Mouse (Mus musculus): Measurements from ENCODE around the gene Tuba4a. TPM values are rescaled to one million over a fixed set of nuclear protein-coding genes. Genes with fewer than 3 reads are reported as not detected.

Gene Tuba4a
- total RNA-seq, 2 experiments from 2014 or later = 46.4 to 54.4 TPM

DNA sequence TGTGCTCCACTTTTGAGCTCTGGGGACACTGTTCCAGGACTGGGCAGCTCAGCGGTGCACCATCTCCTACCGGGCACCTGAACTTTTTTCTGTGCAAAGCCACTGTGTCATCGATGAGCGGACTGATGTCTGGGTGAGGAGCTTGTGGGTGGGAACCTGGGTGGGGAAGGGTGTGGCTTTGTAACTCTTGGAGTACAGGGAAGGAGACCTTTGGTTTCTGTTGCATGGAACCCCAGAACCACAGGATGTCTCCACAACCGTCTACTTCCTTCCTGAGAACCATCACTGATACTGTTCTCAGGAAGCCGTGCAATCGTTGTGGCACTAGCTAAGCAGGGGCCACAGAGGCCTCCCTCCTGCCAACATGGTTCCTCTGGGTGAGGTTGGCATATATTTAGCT is 6.6 kb downstream of the Tuba4a start:
- no peak for DNase-seq (ENCODE audit: low spot score in 2 of 2)

DNA sequence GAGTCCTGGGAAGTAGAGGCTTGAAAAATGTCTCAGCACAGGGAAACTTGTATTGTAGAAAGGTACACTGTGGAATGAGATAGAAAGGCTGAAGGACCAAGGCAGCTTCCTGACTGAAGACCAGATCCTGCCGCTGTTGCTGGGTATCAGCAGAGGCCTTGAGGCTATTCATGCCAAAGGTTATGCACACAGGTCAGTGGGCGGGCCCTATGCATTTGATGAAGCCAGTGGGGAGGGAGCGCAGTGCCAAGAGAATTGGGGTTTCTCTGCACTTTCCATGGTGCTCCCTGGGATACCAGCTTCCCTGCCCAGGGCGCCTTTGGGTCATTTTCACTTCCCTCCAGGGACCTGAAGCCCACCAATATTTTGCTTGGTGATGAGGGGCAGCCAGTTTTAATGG is 7.1 kb downstream of the Tuba4a start:
- no peak for DNase-seq (ENCODE audit: low spot score in 2 of 2)

DNA sequence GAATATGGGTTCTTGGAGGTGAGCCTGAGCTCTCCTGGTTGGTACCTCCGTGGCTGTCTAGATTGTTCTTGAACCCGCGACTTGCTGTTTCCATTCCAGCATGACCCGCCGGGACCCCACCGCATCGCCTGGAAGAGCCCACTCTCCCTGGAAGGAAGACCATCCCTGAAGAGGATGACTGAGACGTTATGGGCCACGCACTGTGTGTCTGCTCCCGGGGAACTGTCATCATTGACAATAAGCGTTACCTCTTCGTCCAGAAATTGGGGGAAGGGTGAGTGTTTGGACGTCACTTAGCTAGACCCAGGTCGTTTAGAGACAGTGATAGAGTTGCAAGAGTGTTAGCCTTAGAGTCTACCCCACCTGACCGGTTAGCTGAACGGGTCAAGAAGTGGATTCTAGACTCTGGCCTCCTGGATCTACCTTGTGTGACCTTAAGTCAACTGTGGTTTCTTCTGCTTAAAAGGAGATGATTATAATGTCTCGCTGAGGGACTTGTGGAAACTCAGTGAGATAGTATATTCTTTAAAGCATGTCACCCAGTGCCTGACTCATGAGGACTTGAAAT is 8.4 kb downstream of the Tuba4a start:
- DNase-seq (ENCODE audit: low spot score in 2 of 2) = no peak

DNA sequence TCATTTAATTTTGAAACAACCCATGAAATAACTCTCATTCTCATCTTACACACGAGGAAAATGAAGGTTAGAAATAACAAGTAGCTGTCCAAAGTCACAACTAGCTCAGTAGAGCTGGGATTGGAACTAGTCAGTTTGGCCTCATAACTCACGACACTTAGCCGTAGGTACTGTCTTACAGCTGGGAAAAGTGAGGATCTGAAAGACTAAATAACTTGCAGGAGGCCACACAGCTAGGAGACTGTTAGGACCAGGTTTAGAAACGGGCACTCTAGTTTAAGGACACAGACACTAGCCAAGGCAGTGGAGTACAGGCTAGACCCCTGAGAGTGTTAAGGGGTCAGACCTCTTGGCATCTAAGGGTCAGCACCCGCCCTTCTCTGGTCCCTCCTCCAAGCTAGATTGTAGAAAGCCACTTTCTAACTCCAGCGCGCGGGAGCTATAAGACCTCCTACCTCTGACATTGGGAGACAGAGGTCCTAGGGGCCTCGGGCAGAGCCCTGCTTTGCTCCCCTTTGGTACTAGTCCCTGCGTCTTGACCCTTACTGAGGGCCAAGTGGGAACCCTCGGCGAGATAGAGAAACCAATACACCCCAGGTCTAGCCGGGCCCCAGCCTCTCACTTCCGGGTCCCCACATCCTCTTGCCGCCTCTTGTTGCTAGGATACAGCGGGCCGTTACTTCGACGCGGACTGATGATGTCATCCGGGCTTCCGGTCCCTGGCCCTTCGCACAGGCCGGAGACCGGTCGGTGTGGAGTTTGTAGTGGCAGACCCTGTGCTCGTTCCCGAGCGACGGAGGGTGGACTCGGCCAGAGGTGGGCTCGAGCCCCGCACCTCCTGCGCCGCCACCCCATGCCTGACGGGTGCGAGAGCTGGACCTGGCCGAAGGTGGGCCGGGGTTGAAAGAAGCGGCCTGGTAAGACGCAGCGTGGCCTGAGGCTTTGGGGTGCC is 9.3 kb downstream of the Tuba4a start, which contains the start of the genes Glb1l and Stk16:
Glb1l (minus strand) TSS at position 678 of the 952 bp plus-strand sequence.
Stk16 (plus strand) TSS at position 703 of the 952 bp plus-strand sequence.
- DNase-seq (ENCODE audit: low spot score in 2 of 2) = peak; percentile 89 to 91

DNA sequence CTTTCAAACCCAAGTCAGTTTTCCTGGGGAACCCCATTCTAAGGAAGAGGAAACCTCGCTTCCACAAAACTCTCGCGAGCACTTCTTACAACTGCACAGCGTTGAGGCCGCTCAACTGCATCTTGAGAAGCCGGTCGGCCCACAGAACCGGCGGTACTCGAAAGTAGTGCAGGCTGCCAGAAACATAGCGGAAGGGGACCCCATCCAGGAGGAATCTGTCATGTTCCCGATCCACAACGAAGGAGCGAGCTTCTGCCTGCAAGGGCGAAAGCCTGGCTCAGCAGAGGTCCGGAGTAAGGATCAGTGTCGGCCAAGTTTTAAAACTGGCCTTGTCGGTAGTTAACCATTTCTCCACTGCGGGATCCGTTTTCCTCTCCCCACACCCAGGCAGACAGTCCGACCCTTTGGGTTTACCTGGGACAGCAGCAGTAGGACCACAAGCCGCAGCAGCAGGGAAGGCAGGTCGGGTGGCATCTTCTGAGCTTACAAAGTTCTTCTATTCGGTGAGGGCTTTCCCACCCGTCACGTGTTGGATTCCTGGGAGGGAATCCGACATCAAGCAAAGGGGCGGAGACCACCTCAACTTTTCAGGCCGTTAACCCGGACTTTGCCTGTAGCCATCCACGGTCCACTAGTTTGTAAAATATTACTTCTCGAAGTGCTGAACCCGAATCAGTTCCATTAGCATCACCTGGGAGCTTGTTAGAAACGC is 10.5 kb downstream of the Tuba4a start:
- no peak for DNase-seq (ENCODE audit: low spot score in 2 of 2)

DNA sequence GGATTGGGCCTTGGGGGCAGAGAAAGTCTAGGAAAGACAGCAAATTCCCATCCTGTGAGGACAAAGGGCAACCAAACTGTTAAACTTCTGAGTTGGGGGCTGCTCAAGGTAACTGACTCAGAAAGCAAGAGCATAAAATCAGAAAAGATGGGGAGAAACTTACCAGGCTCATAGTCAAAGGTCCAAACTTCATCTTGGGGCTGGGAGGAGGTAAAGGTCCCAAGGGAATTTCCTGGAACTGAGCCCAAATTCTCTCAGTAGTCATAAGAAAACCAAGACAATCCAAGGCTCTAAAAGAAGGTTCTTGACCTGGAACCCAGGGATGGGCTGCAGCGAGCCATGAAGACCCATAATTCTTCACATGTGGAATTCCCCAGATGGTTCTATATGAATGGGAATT is 18.4 kb downstream of the Tuba4a start:
- DNase-seq (ENCODE audit: low spot score in 2 of 2) = no peak

DNA sequence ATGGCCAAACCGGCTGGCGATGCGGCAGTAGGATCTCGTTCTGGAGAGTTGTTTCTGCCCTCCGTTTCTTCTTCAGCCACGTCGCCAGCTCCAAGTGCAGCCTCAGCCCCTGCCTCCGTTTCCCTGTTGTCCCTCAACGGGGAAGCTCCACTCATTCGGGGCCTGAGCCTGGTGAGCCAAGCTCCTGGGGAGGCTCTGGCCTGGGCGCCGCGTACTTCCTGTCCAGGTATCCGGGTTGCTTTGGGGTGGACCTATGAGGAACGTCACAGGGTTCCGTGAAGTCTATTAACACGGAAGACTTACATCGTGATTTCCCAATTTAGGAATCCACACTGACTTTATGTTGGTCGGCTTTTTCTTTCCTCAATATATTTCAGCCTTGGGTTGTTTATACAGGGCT is 27.2 kb downstream of the Tuba4a start:
- no peak for DNase-seq (ENCODE audit: low spot score in 2 of 2)

DNA sequence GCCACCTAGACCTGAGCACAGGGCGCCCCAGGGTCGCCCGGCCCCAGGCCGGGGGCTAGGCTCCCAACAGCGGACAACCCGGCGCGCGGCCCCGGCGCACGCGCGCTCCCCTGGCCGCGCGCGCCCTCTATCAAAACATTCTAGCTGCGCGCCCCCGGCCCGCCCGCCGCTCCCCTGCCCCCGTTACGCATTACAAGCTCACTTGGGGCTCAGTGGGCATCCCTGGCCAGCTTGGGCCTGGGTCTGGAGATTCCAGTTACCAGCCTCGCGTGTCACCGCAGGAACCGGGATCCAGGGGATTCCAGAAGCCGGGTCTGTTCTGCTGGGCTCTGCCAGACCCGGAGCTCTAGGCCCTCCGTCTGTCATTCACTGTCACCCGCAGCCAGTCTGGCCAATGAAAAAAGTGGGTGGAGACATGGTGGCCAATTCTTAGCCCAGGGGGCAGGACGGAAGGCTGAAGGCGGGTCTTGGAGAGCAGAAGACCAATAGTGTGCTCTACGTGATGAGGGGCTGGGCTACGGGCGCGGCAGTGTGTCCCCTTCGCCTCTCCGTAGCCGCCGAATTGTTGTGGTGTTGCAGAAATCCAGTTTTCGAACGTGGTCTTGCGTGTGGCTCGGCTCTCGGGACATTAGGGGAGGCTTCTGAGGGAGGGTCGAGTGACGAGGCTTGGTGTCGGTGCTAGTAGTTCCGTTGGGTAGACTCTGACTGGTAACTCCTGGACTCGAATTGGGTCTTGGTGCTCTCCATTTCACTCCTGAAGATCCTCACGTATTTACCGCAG is 27.9 kb downstream of the Tuba4a start, which contains the start of the genes Ankzf1 and Atg9a:
Ankzf1 (plus strand) TSS at position 530 of the 781 bp plus-strand sequence.
Atg9a (minus strand) TSS at position 575 of the 781 bp plus-strand sequence.
- peak; percentile 65 to 93 for DNase-seq (ENCODE audit: low spot score in 2 of 2)

DNA sequence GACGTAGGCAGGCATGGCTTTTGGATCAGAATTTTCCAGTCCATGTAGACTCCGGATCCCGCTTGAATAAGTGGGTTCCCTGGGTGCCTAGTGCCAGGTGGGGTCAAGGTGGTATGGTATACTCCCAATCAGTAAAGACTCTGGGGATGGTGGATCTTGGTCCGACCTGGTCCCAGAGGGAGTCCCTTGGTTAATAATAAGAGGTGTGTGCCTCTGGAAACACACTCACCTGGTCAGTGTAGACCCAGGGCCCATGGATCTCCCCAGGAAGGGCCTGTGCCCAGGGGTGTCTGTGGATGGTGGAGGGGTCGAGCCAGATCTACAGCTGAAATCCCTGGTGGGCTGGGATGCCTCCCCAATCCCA is 28.4 kb downstream of the Tuba4a start:
- no peak for DNase-seq (ENCODE audit: low spot score in 2 of 2)

DNA sequence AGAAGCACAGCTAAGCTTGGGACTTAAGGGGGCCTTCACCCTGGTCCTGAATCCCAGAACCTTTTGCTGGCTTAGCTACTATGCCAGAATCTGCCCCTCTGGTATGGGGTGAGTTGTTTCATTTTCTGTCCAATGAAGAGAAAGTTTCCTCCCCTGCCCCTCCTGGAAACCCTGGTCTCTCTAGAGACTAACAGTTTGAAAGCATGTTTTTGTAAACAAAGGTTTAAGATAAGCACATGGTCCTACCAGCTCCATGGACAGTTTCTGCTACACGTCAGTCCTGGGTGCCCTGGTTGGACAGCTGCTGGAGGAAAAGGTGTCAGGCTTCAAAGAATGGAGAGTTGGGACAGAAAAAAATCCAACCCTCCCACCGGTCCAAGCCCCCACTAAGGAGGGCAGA is 29.1 kb downstream of the Tuba4a start:
- no peak for DNase-seq (ENCODE audit: low spot score in 2 of 2)

DNA sequence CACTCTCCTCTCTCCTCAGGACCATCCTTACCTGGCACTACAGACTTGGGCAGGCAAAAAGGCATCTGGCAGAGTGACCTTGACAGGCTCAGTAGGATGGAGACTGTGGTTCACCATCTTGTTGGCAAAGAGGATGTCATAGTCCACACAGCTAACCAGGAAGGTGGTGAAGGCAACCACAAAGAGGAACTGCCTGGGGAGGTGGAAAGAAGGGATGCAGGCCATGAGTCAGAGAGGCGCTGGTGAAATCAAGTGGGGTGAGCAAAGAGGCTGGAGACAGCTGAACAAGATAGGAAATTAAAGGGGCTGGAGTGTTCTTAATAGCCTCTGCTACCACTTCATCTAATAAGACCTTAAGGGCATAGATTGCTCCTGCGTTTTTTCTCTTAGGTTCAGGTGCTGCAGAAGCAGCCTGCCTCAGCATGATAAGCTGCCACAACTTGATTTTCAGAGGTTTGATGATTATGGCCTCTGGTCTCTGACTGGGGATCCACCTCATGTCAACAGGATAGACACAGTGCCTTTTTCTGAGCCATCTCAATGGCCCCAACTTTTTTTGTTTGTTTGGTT is 31.7 kb downstream of the Tuba4a start:
- DNase-seq (ENCODE audit: low spot score in 2 of 2) = no peak

DNA sequence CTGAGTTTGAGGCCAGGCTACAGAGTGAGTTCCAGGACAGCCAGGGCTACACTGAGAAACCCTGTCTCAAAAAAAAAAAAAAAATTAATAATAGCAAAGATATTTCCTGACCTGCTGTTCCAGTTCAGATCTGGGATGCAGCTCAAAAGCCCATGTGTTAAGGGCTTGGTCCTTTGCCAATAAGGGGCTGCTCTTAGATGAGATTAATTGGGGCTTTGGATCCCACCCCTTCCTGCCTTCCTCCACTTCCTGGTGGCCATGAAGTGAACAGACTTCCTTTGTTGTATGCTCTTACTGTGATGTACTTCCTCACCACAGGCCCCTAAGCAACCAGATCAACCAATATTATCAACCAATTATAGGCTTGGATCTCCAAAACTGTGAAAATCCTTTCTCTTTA is 32.5 kb downstream of the Tuba4a start:
- DNase-seq (ENCODE audit: low spot score in 2 of 2) = no peak

DNA sequence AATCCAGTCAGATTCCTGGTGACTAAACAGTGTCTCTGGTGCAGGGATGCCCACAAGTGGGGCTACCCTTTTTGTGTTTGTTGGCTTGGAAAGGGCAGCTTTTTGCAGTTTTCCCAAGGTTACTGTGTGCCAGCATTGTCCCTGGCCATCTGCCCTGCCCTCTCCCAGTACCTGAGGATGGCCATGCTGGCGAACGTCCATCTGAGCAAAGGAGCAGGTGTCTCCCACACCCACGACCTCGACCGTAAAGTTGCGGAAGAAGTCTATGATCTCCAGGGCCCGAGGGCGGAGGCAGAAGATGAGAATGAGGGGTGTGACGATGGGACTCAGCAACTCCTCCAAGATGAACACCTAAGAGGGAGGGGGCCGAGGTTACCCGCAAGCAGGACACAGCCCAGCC is 34.2 kb downstream of the Tuba4a start:
- no peak for DNase-seq (ENCODE audit: low spot score in 2 of 2)

DNA sequence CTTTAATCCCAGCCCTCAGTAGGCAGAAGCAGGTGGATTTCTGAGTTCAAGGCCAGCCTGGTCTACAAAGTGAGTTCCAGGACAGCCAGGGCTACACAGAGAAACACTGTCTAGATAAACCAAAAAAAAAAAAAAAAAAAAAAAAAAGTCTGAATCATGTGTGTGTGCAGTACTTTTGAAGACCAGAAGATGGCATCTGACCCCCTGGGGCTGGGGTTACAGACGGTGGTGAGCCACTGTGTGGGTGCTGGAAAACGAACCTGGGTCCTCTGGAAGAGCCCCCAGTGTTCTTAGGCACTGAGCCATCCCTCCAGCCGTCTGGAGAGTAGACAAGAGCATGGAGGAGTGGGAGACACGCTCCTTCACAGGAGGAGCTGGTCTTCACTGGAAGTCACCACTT is 37.5 kb downstream of the Tuba4a start:
- no peak for DNase-seq (ENCODE audit: low spot score in 2 of 2)

DNA sequence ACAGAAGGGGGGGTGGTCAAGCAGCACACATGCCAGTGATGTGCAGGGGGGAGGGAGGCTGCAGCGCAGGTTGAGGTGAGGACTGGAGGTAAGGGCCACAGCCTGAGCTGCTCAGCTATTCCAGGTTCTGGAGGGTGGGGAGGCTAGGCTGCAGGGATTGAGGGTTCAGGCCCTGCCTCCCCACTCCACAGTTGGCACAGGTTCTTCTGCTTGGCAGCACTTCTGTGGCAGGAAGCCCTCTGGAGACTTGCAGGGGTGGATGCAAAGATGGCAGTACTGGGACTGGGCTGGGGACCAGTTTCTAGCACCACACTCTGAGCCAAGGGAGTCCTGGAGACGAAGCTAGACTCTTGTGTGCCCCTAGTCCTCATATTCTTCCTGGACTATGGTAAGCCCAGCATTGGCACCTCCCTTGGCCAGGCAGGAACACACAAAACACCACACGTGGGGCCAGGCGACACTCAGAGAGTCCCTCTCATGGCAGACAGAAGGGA is 38.2 kb downstream of the Tuba4a start:
- DNase-seq (ENCODE audit: low spot score in 2 of 2) = no peak

DNA sequence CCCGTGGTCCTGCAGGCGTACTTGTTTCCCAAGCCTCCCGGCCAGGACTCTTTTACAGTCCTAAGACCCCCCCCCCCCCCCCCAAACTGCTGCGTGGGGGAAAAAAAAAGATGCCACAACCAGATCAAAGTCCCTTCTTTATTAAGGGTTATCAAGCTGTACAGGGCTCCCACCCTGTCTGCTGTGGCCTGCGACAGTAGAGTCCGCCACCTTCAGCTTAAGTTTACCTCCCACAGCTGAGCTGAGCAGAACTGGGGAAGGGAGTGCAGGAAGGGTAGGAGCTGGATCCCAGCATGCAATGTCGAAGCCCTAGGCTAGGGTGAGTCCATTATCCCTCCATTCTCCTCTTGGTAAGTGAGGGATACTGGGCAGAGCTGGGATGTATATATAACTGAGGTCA is 38.9 kb downstream of the Tuba4a start:
- no peak for DNase-seq (ENCODE audit: low spot score in 2 of 2)

DNA sequence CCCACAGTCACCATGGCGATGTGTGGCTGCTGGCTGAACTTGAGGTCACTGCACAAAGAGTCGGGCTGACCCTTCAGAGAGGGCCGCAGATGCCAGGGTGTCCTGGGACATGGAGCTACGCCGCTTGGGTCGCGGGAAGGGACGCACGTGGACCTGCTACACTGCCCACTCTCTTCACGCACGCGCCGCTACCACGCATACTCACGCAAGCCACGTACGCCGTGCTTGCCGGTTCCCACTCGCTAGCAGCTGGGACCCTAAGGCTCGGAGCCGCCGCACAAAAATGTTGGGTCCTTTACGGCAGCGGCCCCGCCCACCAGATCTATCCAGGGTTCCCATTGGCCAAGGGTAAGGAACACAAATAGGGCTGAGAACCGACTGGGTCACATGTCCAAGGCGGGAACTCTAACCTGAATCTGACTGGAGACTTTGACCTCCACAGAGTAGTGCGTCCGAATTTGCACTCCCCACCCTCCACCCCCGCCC is 39.5 kb downstream of the Tuba4a start, which contains the start of gene Abcb6:
Abcb6 (minus strand) TSS at position 288 of the 486 bp plus-strand sequence.
- DNase-seq (ENCODE audit: low spot score in 2 of 2) = peak; percentile 52 to 80

DNA sequence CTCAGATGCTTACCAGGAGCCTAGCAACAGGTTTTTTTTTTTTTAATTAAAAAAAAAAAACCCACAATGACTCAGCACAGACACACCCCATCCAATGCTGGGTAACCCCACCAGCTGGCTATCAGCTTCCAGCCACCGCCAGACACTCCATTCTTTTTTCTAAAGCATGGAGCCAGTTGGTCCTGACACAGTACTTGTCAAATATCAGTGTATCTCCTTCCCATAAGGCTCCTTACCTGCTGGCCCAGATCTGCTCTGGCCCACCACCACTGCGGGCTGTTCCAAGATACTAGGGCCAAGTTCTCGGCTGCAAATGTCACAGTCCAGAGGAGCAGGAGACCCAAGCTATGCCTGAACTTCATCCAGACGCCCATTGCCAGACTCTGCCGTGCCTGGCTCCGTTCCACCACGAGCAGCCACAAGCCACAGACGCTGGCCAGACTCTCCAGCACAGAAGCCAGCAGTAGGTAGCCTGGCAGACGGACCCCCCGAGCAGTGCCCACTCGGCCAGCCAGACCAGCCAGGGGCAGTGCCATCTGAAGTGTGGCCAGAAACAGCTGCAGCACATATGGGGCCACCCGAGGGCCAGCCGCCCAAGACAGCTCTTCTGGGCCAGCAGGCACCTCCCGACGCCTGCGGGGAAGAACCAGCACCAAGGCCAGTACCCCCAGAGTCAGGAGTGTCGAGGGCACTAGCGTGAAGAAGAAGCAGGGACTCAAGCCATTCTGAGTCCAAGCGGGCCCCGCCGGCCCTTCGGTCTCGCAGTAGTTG is 40.1 kb downstream of the Tuba4a start:
- DNase-seq (ENCODE audit: low spot score in 2 of 2) = no peak

Measured in adrenal gland, postnatal 4 days (tissue).